Mouse (Mus musculus) forebrain, embryonic 11.5 days (tissue): Measurements from ENCODE around the gene Stard10. TPM values are rescaled to one million over a fixed set of nuclear protein-coding genes. Genes with fewer than 3 reads are reported as not detected.

Source experiments
- ATAC-seq: fragments of 200-750 bp; cut with Nextera tagmentation; replicated peaks from 2 replicates; pipeline ENCODE4 v1.8.0; 2017; ENCODE audit warnings: moderate TSS enrichment; ENCODE audit not compliant: low FRiP score
- DNase-seq: peaks from one replicate; pipeline ENCODE4 v3.0.0-alpha.2; 2017; ENCODE audit warnings: low spot score
- H3K27ac ChIP-seq: fragments of 300-500 bp; sonication (generic); 2 replicates; pipeline ENCODE4 v1.5.1; 2014; ENCODE audit warnings: low read depth, low read length
- H3K27me3 ChIP-seq: fragments of 300-500 bp; sonication (generic); 2 replicates; pipeline ENCODE4 v1.6.1; 2014; ENCODE audit warnings: mild to moderate bottlenecking, low read length, mixed read lengths; ENCODE audit not compliant: control insufficient read depth, insufficient read depth
- H3K36me3 ChIP-seq: fragments of 300-500 bp; sonication (generic); 2 replicates; pipeline ENCODE4 v1.6.1; 2014; ENCODE audit warnings: mild to moderate bottlenecking, low read length, moderate library complexity, mixed read lengths; ENCODE audit not compliant: control insufficient read depth, insufficient read depth
- H3K4me1 ChIP-seq: fragments of 300-500 bp; sonication (generic); replicated peaks from 2 replicates; pipeline ENCODE4 v1.6.1; 2014; ENCODE audit warnings: low read length, mixed read lengths; ENCODE audit not compliant: control insufficient read depth, insufficient read depth
- H3K4me2 ChIP-seq: fragments of 300-500 bp; sonication (generic); 2 replicates; pipeline ENCODE4 v1.6.1; 2014; ENCODE audit warnings: low read depth, mild to moderate bottlenecking, low read length, moderate library complexity, mixed read lengths; ENCODE audit not compliant: severe bottlenecking
- H3K4me3 ChIP-seq: fragments of 300-500 bp; sonication (generic); 2 replicates; pipeline ENCODE4 v1.5.1; 2014; ENCODE audit warnings: low read depth, low read length
- H3K9ac ChIP-seq: fragments of 300-500 bp; sonication (generic); 2 replicates; pipeline ENCODE4 v1.6.1; 2014; ENCODE audit warnings: low read length
- H3K9me3 ChIP-seq: fragments of 300-500 bp; sonication (generic); 2 replicates; pipeline ENCODE4 v1.6.1; 2016; ENCODE audit warnings: low read length, mixed read lengths; ENCODE audit not compliant: control insufficient read depth
- WGBS: fragments of 180-500 bp; shearing (Covaris S2); extraction: QIAGEN DNeasy Blood & Tissue Kit; methylation state at CpG from one replicate; pipeline ENCODE4 v1.1.7; 2014; 5-methylcytosine and 5-hydroxymethylcytosine counted together
- polyA plus RNA-seq: library from polyadenylated mRNA; unstranded; fragments of >200 nt; fragmentation: Nextera tagmentation; extraction: Ambion mirVana; gene quantifications from 2 replicates; pipeline ENCODE4 v1.2.1, GENCODE M21; 2014

Gene Stard10
- polyA plus RNA-seq: 6.3 and 8.6 TPM in 2 replicates

GRCm38 (mm10) chr7:101317014-101317413 lies at the start of gene Stard10:
Gene Stard10, plus strand, starts transcription at chr7:101317086.
- ATAC-seq (no peak), DNase-seq (no peak)
- H3K36me3 ChIP-seq: no peaks in the 10 kb centered on the region
- H3K9me3 ChIP-seq: no peaks in the 10 kb centered on the region
- peaks cover 7% of the 10 kb centered on the region for H3K27me3 ChIP-seq
- no peak within 1 kb of the TSS for H3K4me2 ChIP-seq
- H3K9ac ChIP-seq: no peak within 1 kb of the TSS
- WGBS: 89% methylated on average over 3 of the region's 3 CpGs
- no peak within 1 kb of the TSS for H3K27ac ChIP-seq
- H3K4me3 ChIP-seq: no peak within 1 kb of the TSS
- H3K4me1 ChIP-seq: peaks cover 3% of the 10 kb centered on the region; the same call in 1 of the 2 replicates

- Histone ChIP-seq H3K9me3 (no peaks in the 10 kb centered on the region), H3K27ac (no peak overlapping the region), H3K36me3 (no peaks in the 10 kb centered on the region), H3K27me3 (no peaks in the 10 kb centered on the region), H3K4me2 (no peak overlapping the region), H3K4me1 (no peaks in the 10 kb centered on the region), H3K4me3 (no peak overlapping the region), H3K9ac (no peak overlapping the region)
- DNase-seq: no peak
- 84% methylated on average over 3 of the region's 3 CpGs for WGBS
- ATAC-seq: no peak
Measured at GRCm38 (mm10) chr7:101267457-101268259, 49.2 kb upstream of the Stard10 start.

- Histone ChIP-seq H3K27ac (no peak overlapping the region), H3K4me1 (no peaks in the 10 kb centered on the region), H3K27me3 (no peaks in the 10 kb centered on the region), H3K36me3 (no peaks in the 10 kb centered on the region; the same call in 1 of the 2 replicates), H3K9me3 (no peaks in the 10 kb centered on the region), H3K4me3 (no peak overlapping the region), H3K4me2 (no peak overlapping the region), H3K9ac (no peak overlapping the region)
- WGBS: 78% methylated on average over 1 of the region's 1 CpGs
- DNase-seq (no peak), ATAC-seq (no peak)
Measured at GRCm38 (mm10) chr7:101271602-101272001, 45.3 kb upstream of the Stard10 start.

GRCm38 (mm10) chr7:101272466-101273160 lies 44.3 kb upstream of the Stard10 start:
- Histone ChIP-seq H3K4me1 (no peaks in the 10 kb centered on the region), H3K27me3 (no peaks in the 10 kb centered on the region), H3K4me2 (no peak overlapping the region), H3K9ac (no peak overlapping the region), H3K4me3 (no peak overlapping the region), H3K36me3 (no peaks in the 10 kb centered on the region; the same call in 1 of the 2 replicates), H3K27ac (no peak overlapping the region), H3K9me3 (no peaks in the 10 kb centered on the region)
- 93% methylated on average over 8 of the region's 8 CpGs for WGBS
- ATAC-seq: no peak
- DNase-seq: no peak

GRCm38 (mm10) chr7:101282721-101283120 lies 34.2 kb upstream of the Stard10 start:
- DNase-seq (no peak), ATAC-seq (no peak)
- H3K9ac ChIP-seq: no peak overlapping the region
- H3K9me3 ChIP-seq: no peaks in the 10 kb centered on the region
- no peaks in the 10 kb centered on the region for H3K4me1 ChIP-seq
- H3K27ac ChIP-seq: no peak overlapping the region
- H3K4me3 ChIP-seq: no peak overlapping the region
- 92% methylated on average over 3 of the region's 3 CpGs for WGBS
- peaks cover 3% of the 10 kb centered on the region; the same call in 1 of the 2 replicates for H3K36me3 ChIP-seq
- no peaks in the 10 kb centered on the region for H3K27me3 ChIP-seq
- H3K4me2 ChIP-seq: no peak overlapping the region

GRCm38 (mm10) chr7:101284504-101284903 lies 32.4 kb upstream of the Stard10 start:
- Histone ChIP-seq H3K9me3 (no peaks in the 10 kb centered on the region), H3K4me3 (no peak overlapping the region), H3K36me3 (peaks cover 3% of the 10 kb centered on the region; the same call in 1 of the 2 replicates), H3K27ac (no peak overlapping the region), H3K4me1 (no peaks in the 10 kb centered on the region), H3K27me3 (no peaks in the 10 kb centered on the region), H3K9ac (no peak overlapping the region), H3K4me2 (no peak overlapping the region)
- DNase-seq (no peak), ATAC-seq (no peak)
- WGBS: 85% methylated on average over 1 of the region's 1 CpGs

GRCm38 (mm10) chr7:101286891-101287290 lies 30.0 kb upstream of the Stard10 start:
- no peaks in the 10 kb centered on the region for H3K9me3 ChIP-seq
- no peak overlapping the region for H3K27ac ChIP-seq
- DNase-seq (no peak), ATAC-seq (no peak)
- H3K4me2 ChIP-seq: no peak overlapping the region
- no peak overlapping the region; the same call in 1 of the 2 replicates for H3K9ac ChIP-seq
- no peaks in the 10 kb centered on the region for H3K27me3 ChIP-seq
- no peaks in the 10 kb centered on the region for H3K4me1 ChIP-seq
- 80% methylated on average over 4 of the region's 4 CpGs for WGBS
- no peak overlapping the region for H3K4me3 ChIP-seq
- H3K36me3 ChIP-seq: peaks cover 3% of the 10 kb centered on the region; the same call in 1 of the 2 replicates

- H3K36me3 ChIP-seq: peaks cover 3% of the 10 kb centered on the region; the same call in 1 of the 2 replicates
- H3K27me3 ChIP-seq: no peaks in the 10 kb centered on the region
- no peaks in the 10 kb centered on the region for H3K9me3 ChIP-seq
- no peak for DNase-seq
- H3K4me3 ChIP-seq: no peak overlapping the region
- ATAC-seq: no peak
- WGBS: 80% methylated on average over 2 of the region's 2 CpGs
- no peaks in the 10 kb centered on the region for H3K4me1 ChIP-seq
- H3K4me2 ChIP-seq: no peak overlapping the region
- no peak overlapping the region for H3K27ac ChIP-seq
- H3K9ac ChIP-seq: no peak overlapping the region
Measured at GRCm38 (mm10) chr7:101287820-101288219, 29.1 kb upstream of the Stard10 start.
